Mouse (Mus musculus) liver, embryonic 14.5 days (tissue): Measurements from ENCODE around the gene Slc22a15. TPM values are rescaled to one million over a fixed set of nuclear protein-coding genes. Genes with fewer than 3 reads are reported as not detected.
A peak's percentile ranks its signal among the peaks of the same experiment; 100 is the strongest.

Experiments
- ATAC-seq: fragments of 200-750 bp; cut with Nextera tagmentation; 2 replicates; pipeline ENCODE4 v1.8.0; 2017; ENCODE audit warnings: moderate number of reproducible peaks, mild to moderate bottlenecking, moderate library complexity; ENCODE audit not compliant: insufficient read depth
- DNase-seq, 3 experiments: peaks; one replicate each; pipeline ENCODE4 v3.0.0-alpha.2; 2012 to 2013; ENCODE audit warnings: low read depth in 3 of 3, low spot score in 3 of 3
- H3K27ac ChIP-seq: fragments of 300-500 bp; sonication (generic); 2 replicates; pipeline ENCODE4 v1.5.1; 2014; ENCODE audit warnings: moderate library complexity, mild to moderate bottlenecking, control low read depth, inconsistent platforms
- H3K27me3 ChIP-seq: fragments of 300-500 bp; sonication (generic); 2 replicates; pipeline ENCODE4 v1.6.1; 2014; ENCODE audit warnings: mild to moderate bottlenecking, low read length, moderate library complexity; ENCODE audit not compliant: control insufficient read depth, insufficient read depth
- H3K36me3 ChIP-seq: fragments of 300-500 bp; sonication (generic); replicated peaks from 2 replicates; pipeline ENCODE4 v1.6.1; 2014; ENCODE audit warnings: low read depth; ENCODE audit not compliant: control insufficient read depth, insufficient read depth
- H3K4me1 ChIP-seq, 2 experiments: fragments of 200-500 bp in 1 of 2; fragments of 300-500 bp in 1 of 2; sonication (generic) in 1 of 2; replicated peaks; 2 replicates each; pipeline ENCODE4 v1.6.1; 2012 to 2014; ENCODE audit warnings: antibody characterized with exemption in 1 of 2, inconsistent platforms in 1 of 2, low read length in 1 of 2; ENCODE audit not compliant: control insufficient read depth in 2 of 2, insufficient read depth in 2 of 2
- H3K4me2 ChIP-seq: fragments of 300-500 bp; sonication (generic); 2 replicates; pipeline ENCODE4 v1.6.1; 2014; ENCODE audit warnings: low read depth, mild to moderate bottlenecking, control low read depth, moderate library complexity
- H3K4me3 ChIP-seq, 2 experiments: fragments of 200-500 bp in 1 of 2; fragments of 300-500 bp in 1 of 2; sonication (generic) in 1 of 2; 2 replicates each; pipeline ENCODE4 v1.5.1; 2012 to 2014; ENCODE audit warnings: low read depth in 2 of 2, low read length in 2 of 2, mild to moderate bottlenecking in 2 of 2, control low read depth in 1 of 2, inconsistent platforms in 1 of 2, moderate library complexity in 1 of 2; ENCODE audit not compliant: insufficient read depth in 1 of 2
- H3K9ac ChIP-seq: fragments of 300-500 bp; sonication (generic); replicated peaks from 2 replicates; pipeline ENCODE4 v1.6.1; 2014; ENCODE audit warnings: mild to moderate bottlenecking, control low read depth, moderate library complexity
- H3K9me3 ChIP-seq: fragments of 300-500 bp; sonication (generic); 2 replicates; pipeline ENCODE4 v1.6.1; 2016; ENCODE audit warnings: low read length, mixed read lengths; ENCODE audit not compliant: control insufficient read depth
- CTCF ChIP-seq: IDR thresholded peaks from 2 replicates; pipeline ENCODE4 v1.5.1; 2016; ENCODE audit warnings: antibody characterized with exemption, low read depth, control low read depth
- EP300 ChIP-seq: IDR thresholded peaks from 2 replicates; pipeline ENCODE4 v1.6.1; 2016; ENCODE audit warnings: antibody characterized with exemption, low read depth
- WGBS: fragments of 180-500 bp; shearing (Covaris S2); extraction: QIAGEN DNeasy Blood & Tissue Kit; methylation state at CpG from one replicate; pipeline ENCODE4 v1.1.7; 2014; ENCODE audit not compliant: insufficient replicate concordance; 5-methylcytosine and 5-hydroxymethylcytosine counted together
- polyA plus RNA-seq, 2 experiments: library from polyadenylated mRNA; depleted of rRNA in 1 of 2; stranded (reverse) in 1 of 2; unstranded in 1 of 2; fragments of >200 nt; fragmentation: Nextera tagmentation in 1 of 2; extraction: Ambion mirVana in 1 of 2; gene quantifications; 2 replicates each; pipeline versions ENCODE4 v1.2.1 to v1.2.3; 2012 to 2014

Slc22a15 gene
- polyA plus RNA-seq, 2 experiments = 1.3 to 1.7 TPM

DNA sequence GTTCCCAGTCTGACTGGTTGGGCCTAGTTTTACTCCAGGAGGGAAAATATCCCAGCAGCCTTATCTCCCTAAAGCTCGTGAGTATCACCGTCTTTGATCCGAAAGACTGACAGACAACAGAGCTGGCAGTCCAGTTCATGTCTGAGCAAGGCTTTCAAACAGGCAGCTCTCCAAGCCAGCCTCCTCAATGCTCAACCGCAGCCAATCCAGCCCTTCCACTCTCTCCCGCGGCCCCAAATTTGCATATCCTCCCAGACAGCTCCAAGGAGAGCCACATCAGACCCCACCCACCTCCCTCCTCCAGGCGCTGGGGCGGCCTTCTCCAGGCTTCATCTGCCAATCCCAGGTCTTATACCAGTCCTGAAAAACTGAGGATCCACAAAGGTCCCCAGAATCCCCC, 88.2 kb downstream of the Slc22a15 start:
- H3K27me3 ChIP-seq = no peaks in the 10 kb centered on the region
- H3K36me3 ChIP-seq = no peaks in the 10 kb centered on the region
- H3K4me3 ChIP-seq = no peak overlapping the region
- no peaks in the 10 kb centered on the region; a peak in 1 of 4 replicates for H3K4me1 ChIP-seq
- ATAC-seq (no peak), DNase-seq (peak in 1 of 3 experiments; percentile 15)
- no peaks in the 10 kb centered on the region for H3K9me3 ChIP-seq
- TF ChIP-seq EP300 = no peak
- no peak for TF ChIP-seq CTCF
- H3K9ac ChIP-seq = no peak overlapping the region
- 3% methylated on average over 8 of the region's 8 CpGs for WGBS
- H3K4me2 ChIP-seq = no peak overlapping the region; the same call in 1 of the 2 replicates
- H3K27ac ChIP-seq = no peak overlapping the region

DNA sequence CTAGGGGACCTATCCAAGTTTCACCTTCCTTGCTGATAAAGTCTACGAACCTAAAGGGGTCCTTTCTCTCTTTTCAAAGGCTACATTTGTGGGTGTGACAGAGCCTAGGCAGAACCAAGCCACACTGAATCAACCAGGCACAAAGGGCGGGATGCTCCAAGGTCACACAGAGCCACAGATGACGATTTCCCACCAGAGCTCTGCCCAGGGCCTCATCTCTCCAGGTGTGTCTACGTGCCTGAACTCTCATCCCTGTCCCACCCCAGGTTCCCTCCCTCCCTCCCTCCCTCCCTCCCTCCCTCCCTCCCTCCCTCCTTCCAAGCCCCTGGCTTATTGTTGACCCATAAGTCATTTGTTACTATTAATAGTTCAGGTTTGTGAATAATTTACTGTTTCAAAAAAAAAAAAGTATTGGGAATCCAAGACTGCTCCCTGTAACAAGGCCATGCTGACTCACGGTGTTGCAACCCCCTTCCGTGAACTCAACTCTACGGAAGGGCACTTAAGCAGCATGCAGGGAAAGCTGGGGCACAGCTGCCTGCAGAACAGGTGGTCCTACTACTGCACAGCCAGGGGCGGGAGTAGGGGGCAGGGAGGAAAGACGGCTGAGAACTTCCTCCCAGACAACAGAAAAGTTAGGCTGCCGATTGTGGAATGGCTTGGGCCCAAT, 92.9 kb downstream of the Slc22a15 start:
- TF ChIP-seq CTCF = no peak
- no peak for TF ChIP-seq EP300
- ATAC-seq (no peak), DNase-seq (no peak)
- no peak overlapping the region for H3K4me2 ChIP-seq
- no peaks in the 10 kb centered on the region for H3K9me3 ChIP-seq
- H3K9ac ChIP-seq = no peak overlapping the region
- H3K4me3 ChIP-seq = no peak overlapping the region
- WGBS = 34% methylated on average over 10 of the region's 10 CpGs
- no peak overlapping the region for H3K27ac ChIP-seq
- no peaks in the 10 kb centered on the region for H3K36me3 ChIP-seq
- H3K4me1 ChIP-seq = no peaks in the 10 kb centered on the region; a peak in 1 of 4 replicates
- no peaks in the 10 kb centered on the region for H3K27me3 ChIP-seq

DNA sequence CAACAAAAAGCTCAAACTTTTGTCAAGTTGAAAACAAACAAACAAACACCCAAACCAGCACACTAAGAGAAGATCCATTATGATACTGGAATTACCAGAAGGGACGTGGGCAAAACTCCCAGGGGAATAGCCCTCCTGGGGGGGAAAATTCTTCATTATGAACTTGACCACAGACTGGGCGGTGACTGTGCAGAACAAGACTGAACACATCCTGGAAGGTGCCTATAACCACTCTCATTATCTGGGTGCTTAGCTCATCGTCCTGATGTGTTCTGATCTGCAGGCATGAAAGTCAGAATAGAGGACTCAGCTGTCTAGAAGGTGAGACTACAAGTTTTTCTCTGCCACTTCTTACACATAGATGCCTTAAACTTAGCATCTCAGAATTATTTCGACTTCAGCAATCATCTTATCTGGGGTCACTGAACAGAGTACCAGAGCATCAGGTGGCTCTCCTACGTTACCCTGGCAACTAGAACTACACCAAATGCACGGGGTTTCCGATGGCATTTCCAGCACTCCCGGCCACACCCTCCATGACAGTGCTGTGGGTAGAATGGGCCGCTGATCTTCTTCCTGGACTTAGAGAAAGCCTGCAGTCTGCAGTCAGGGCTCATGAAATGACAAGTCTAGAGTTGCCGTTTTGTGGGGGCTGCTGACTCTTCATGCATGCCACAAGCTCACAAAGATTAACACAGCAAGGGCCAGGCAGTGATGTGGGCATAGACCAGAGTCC, 94.2 kb downstream of the Slc22a15 start:
- H3K4me1 ChIP-seq = no peaks in the 10 kb centered on the region; a peak in 1 of 4 replicates

DNA sequence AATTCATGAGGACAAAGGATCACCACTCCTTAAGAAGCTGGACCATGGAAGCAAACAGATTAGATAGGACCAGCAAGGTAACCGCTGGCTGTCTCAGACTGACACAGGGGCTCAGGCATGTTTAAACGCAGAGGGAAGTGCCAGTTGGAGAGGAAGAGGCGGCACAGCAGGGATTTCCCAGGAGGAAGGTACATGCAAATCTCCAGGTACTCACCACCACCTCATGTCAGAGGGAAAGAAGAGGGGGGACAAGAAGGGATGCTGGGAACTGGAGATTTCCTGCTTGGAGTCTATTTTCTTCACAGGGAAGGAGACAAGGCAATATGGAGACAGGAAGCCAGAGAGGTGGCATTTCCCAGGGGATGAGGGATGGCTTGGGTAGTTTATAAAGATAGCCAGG, 95.7 kb downstream of the Slc22a15 start:
- no peaks in the 10 kb centered on the region for H3K36me3 ChIP-seq
- no peaks in the 10 kb centered on the region; a peak in 1 of 4 replicates for H3K4me1 ChIP-seq
- no peaks in the 10 kb centered on the region for H3K27me3 ChIP-seq
- no peak overlapping the region for H3K4me3 ChIP-seq
- DNase-seq (no peak), ATAC-seq (no peak)
- H3K4me2 ChIP-seq = no peak overlapping the region
- no peak for TF ChIP-seq EP300
- TF ChIP-seq CTCF = no peak
- 32% methylated on average over 3 of the region's 3 CpGs for WGBS
- no peak overlapping the region for H3K9ac ChIP-seq
- no peaks in the 10 kb centered on the region for H3K9me3 ChIP-seq
- H3K27ac ChIP-seq = no peak overlapping the region

More for the DNA sequence above, 94.2 kb downstream of the Slc22a15 start:
- Histone ChIP-seq H3K27me3 (no peaks in the 10 kb centered on the region), H3K27ac (no peak overlapping the region), H3K4me2 (no peak overlapping the region), H3K9me3 (no peaks in the 10 kb centered on the region), H3K4me3 (no peak overlapping the region), H3K9ac (no peak overlapping the region), H3K36me3 (no peaks in the 10 kb centered on the region)
- TF ChIP-seq CTCF = no peak
- no peak for TF ChIP-seq EP300
- ATAC-seq (no peak), DNase-seq (no peak)
- 57% methylated on average over 10 of the region's 10 CpGs for WGBS

DNA sequence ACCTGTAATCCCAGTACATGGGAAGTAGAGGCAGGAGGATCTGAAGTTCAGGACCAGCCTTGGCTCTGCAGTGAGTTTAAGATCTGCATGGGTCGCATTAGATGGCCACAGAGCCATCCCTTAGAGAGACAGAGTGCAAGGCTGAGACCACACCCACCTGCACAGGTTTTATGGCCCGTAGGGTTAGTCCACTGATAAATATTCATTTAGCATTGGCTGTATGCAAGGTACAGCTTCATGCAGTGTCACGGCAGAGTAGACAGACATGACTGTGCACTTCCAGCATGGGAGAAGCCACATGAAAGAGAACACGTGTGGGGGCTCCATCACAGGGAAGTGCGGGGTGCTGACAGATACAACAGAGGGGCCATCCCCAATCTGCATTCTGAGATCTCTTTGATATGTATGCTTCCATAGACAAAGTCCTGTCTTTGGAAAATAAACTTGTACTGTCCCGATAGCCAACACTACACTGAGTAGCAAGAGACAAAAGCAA, 97.0 kb downstream of the Slc22a15 start:
- no peak for ATAC-seq

More for the DNA sequence above, 97.0 kb downstream of the Slc22a15 start:
- no peak overlapping the region for H3K9ac ChIP-seq
- TF ChIP-seq CTCF (no peak), EP300 (no peak)
- 51% methylated on average over 6 of the region's 6 CpGs for WGBS
- H3K4me2 ChIP-seq = no peak overlapping the region
- no peak for DNase-seq
- H3K4me1 ChIP-seq = no peaks in the 10 kb centered on the region; a peak in 1 of 4 replicates
- no peaks in the 10 kb centered on the region for H3K9me3 ChIP-seq
- H3K27me3 ChIP-seq = no peaks in the 10 kb centered on the region
- no peaks in the 10 kb centered on the region for H3K36me3 ChIP-seq
- H3K27ac ChIP-seq = no peak overlapping the region
- no peak overlapping the region for H3K4me3 ChIP-seq
